Mouse (Mus musculus): ENCODE results near the gene Pou2f1.

The Pou2f1 gene

GRCm38 (mm10) chr1:165848417-165848816 lies 154.1 kb downstream of the Pou2f1 start:
- DNase-seq (ENCODE audit: low spot score in 2 of 2), result no peak

- DNase-seq (ENCODE audit: low spot score in 2 of 2), result peak in 1 of 2 experiments; percentile 43
Observed at GRCm38 (mm10) chr1:165845366-165845765, 157.1 kb downstream of the Pou2f1 start.

GRCm38 (mm10) chr1:165844956-165845355 lies 157.5 kb downstream of the Pou2f1 start:
- no peak for DNase-seq (ENCODE audit: low spot score in 2 of 2)

GRCm38 (mm10) chr1:165844466-165844951 lies 158.0 kb downstream of the Pou2f1 start:
- DNase-seq (ENCODE audit: low spot score in 2 of 2), result no peak

- DNase-seq (ENCODE audit: low spot score in 2 of 2), result no peak
Observed at GRCm38 (mm10) chr1:165843586-165843985, 158.9 kb downstream of the Pou2f1 start.

- no peak for DNase-seq (ENCODE audit: low spot score in 2 of 2)
Observed at GRCm38 (mm10) chr1:165842170-165842569, 160.3 kb downstream of the Pou2f1 start.

GRCm38 (mm10) chr1:165840548-165841230 lies 161.8 kb downstream of the Pou2f1 start:
- no peak for DNase-seq (ENCODE audit: low spot score in 2 of 2)

- DNase-seq (ENCODE audit: low spot score in 2 of 2), result no peak
Observed at GRCm38 (mm10) chr1:165839201-165839600, 163.3 kb downstream of the Pou2f1 start.

- no peak for DNase-seq (ENCODE audit: low spot score in 2 of 2)
Observed at GRCm38 (mm10) chr1:165837546-165837945, 164.9 kb downstream of the Pou2f1 start.

- no peak for DNase-seq (ENCODE audit: low spot score in 2 of 2)
Observed at GRCm38 (mm10) chr1:165836461-165836860, 166.0 kb downstream of the Pou2f1 start.

- no peak for DNase-seq (ENCODE audit: low spot score in 2 of 2)
Observed at GRCm38 (mm10) chr1:165834633-165834975, 167.9 kb downstream of the Pou2f1 start.

- DNase-seq (ENCODE audit: low spot score in 2 of 2), result no peak
Observed at GRCm38 (mm10) chr1:165833910-165834632, 168.4 kb downstream of the Pou2f1 start.

GRCm38 (mm10) chr1:165833244-165833643 lies 169.2 kb downstream of the Pou2f1 start:
- DNase-seq (ENCODE audit: low spot score in 2 of 2), result no peak

GRCm38 (mm10) chr1:165829890-165830289 lies 172.6 kb downstream of the Pou2f1 start:
- no peak for DNase-seq (ENCODE audit: low spot score in 2 of 2)

GRCm38 (mm10) chr1:165828615-165829014 lies 173.9 kb downstream of the Pou2f1 start:
- no peak for DNase-seq (ENCODE audit: low spot score in 2 of 2)

- no peak for DNase-seq (ENCODE audit: low spot score in 2 of 2)
Observed at GRCm38 (mm10) chr1:165828173-165828572, 174.3 kb downstream of the Pou2f1 start.

GRCm38 (mm10) chr1:165822031-165822430 lies 180.4 kb downstream of the Pou2f1 start:
- no peak for DNase-seq (ENCODE audit: low spot score in 2 of 2)

- DNase-seq (ENCODE audit: low spot score in 2 of 2), result no peak
Observed at GRCm38 (mm10) chr1:165819147-165819546, 183.3 kb downstream of the Pou2f1 start.

GRCm38 (mm10) chr1:165818145-165818860 lies 184.2 kb downstream of the Pou2f1 start:
- no peak for DNase-seq (ENCODE audit: low spot score in 2 of 2)

GRCm38 (mm10) chr1:165817264-165817663 lies 185.2 kb downstream of the Pou2f1 start:
- DNase-seq (ENCODE audit: low spot score in 2 of 2), result peak in 1 of 2 experiments; percentile 23

- DNase-seq (ENCODE audit: low spot score in 2 of 2), result no peak
Observed at GRCm38 (mm10) chr1:165816391-165816790, 186.1 kb downstream of the Pou2f1 start.
